Mouse (Mus musculus): ENCODE measurements around the gene Fnbp1.

DNA sequence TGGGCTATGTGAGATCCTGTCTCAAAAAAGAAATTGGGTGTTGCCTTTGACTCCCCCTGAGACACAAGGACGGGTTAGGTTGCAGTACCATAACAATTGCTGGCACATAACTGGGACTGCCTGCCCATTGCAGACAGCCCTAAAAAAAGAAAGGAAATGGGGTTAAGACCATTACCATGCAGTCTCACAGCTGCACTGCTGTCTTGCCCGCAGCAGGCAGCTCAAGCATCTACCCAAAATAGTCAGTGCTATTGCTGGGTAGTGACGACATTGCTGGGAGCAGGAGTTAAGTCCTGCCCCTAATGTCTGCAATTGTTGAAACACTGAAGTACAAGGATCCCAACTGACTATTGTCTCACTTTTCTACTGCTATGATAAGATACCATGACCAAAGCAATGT, 47.8 kb upstream of the Fnbp1 start:
- TF ChIP-seq EP300 (IDR thresholded peaks at IDR 0.05; ENCODE audit: low read depth) (no peak), CTCF (IDR thresholded peaks at IDR 0.05; ENCODE audit: low read depth) (no peak)

All from liver, postnatal 0 days (tissue).